Mouse (Mus musculus) megakaryocyte, adult 5-6 weeks (primary cell): ENCODE results near the gene Actc1. TPM values are rescaled to one million over a fixed set of nuclear protein-coding genes. Genes with fewer than 3 reads are reported as not detected.

Source experiments
- ATAC-seq: 2 replicates; pipeline ENCODE4 v1.8.0; 2016; ENCODE audit warnings: mild to moderate bottlenecking, inconsistent platforms; ENCODE audit not compliant: poor library complexity, severe bottlenecking
- total RNA-seq, 2 experiments: library from RNA; stranded (forward) in 1 of 2; stranded (reverse) in 1 of 2; fragments of 153-499, 151-499 nt in 1 of 2; fragments of 221-1000, 200-1000 nt in 1 of 2; gene quantifications; 2 replicates each; pipeline versions ENCODE4 v1.2.3 to v1.2.4; 2015 to 2017

Actc1 gene
- not detected in 2 replicates for total RNA-seq (2015)
- total RNA-seq (2017) = not detected in 2 replicates

GRCm38 (mm10) chr2:114052696-114053598 lies at the start of gene Actc1:
Actc1 (minus strand) TSS chr2:114053548.
- no peak for ATAC-seq

- ATAC-seq = no peak
Observed at GRCm38 (mm10) chr2:114102471-114102870, 49.1 kb upstream of the Actc1 start.

GRCm38 (mm10) chr2:114100834-114101233 lies 47.5 kb upstream of the Actc1 start:
- no peak for ATAC-seq

GRCm38 (mm10) chr2:114099816-114100215 lies 46.5 kb upstream of the Actc1 start:
- no peak for ATAC-seq

- no peak for ATAC-seq
Observed at GRCm38 (mm10) chr2:114099109-114099508, 45.8 kb upstream of the Actc1 start.

- no peak for ATAC-seq
Observed at GRCm38 (mm10) chr2:114097627-114098026, 44.3 kb upstream of the Actc1 start.

GRCm38 (mm10) chr2:114096570-114096969 lies 43.2 kb upstream of the Actc1 start:
- ATAC-seq = peak; percentile 69

- no peak for ATAC-seq
Observed at GRCm38 (mm10) chr2:114095348-114095747, 42.0 kb upstream of the Actc1 start.

GRCm38 (mm10) chr2:114094696-114095095 lies 41.3 kb upstream of the Actc1 start:
- ATAC-seq = no peak

GRCm38 (mm10) chr2:114093577-114093976 lies 40.2 kb upstream of the Actc1 start:
- no peak for ATAC-seq

- ATAC-seq = no peak
Observed at GRCm38 (mm10) chr2:114089862-114090261, 36.5 kb upstream of the Actc1 start.

- no peak for ATAC-seq
Observed at GRCm38 (mm10) chr2:114087271-114087670, 33.9 kb upstream of the Actc1 start.

GRCm38 (mm10) chr2:114071876-114072275 lies 18.5 kb upstream of the Actc1 start:
- ATAC-seq = no peak

- no peak for ATAC-seq
Observed at GRCm38 (mm10) chr2:114066226-114066625, 12.9 kb upstream of the Actc1 start.

GRCm38 (mm10) chr2:114064004-114064403 lies 10.7 kb upstream of the Actc1 start:
- no peak for ATAC-seq

- no peak for ATAC-seq
Observed at GRCm38 (mm10) chr2:114060071-114060591, 6.8 kb upstream of the Actc1 start.

GRCm38 (mm10) chr2:114059608-114060007 lies 6.3 kb upstream of the Actc1 start:
- ATAC-seq = no peak

GRCm38 (mm10) chr2:114058226-114058796 lies 5.0 kb upstream of the Actc1 start:
- ATAC-seq = no peak

- ATAC-seq = no peak
Observed at GRCm38 (mm10) chr2:114057303-114057853, 4.0 kb upstream of the Actc1 start.

- ATAC-seq = no peak
Observed at GRCm38 (mm10) chr2:114054129-114054528, 781 bp upstream of the Actc1 start.

GRCm38 (mm10) chr2:114051871-114052241 lies 1.5 kb downstream of the Actc1 start:
- no peak for ATAC-seq
